Mouse (Mus musculus): Measurements from ENCODE around the gene Tmem205. TPM values are rescaled to one million over a fixed set of nuclear protein-coding genes. Genes with fewer than 3 reads are reported as not detected.

Gene Tmem205
- polyA plus RNA-seq, 1 experiment from 2014 or later: 36.9 TPM

GRCm38 (mm10) chr9:21958372-21958771 lies 31.0 kb upstream of the Tmem205 start:
- Histone ChIP-seq H3K4me3 (no peak overlapping the region), H3K4me1 (peaks cover 43% of the 10 kb centered on the region), H3K27me3 (peaks cover 46% of the 10 kb centered on the region), H3K36me3 (no peaks in the 10 kb centered on the region), H3K4me2 (replicated peaks) (no peak overlapping the region), H3K9me3 (no peaks in the 10 kb centered on the region), H3K9ac (replicated peaks) (no peak overlapping the region), H3K27ac (replicated peaks) (no peak overlapping the region)
- no peak for ATAC-seq (ENCODE audit: low FRiP score, low read depth)
- WGBS: 91% methylated on average over 5 of the region's 5 CpGs

- Histone ChIP-seq H3K9me3 (no peaks in the 10 kb centered on the region), H3K36me3 (no peaks in the 10 kb centered on the region), H3K27me3 (peaks cover 19% of the 10 kb centered on the region), H3K4me1 (peaks cover 24% of the 10 kb centered on the region), H3K4me2 (replicated peaks) (peak within 1 kb of the TSS; percentile 65), H3K9ac (replicated peaks) (peak within 1 kb of the TSS; percentile 81), H3K4me3 (peak within 1 kb of the TSS; percentile 74), H3K27ac (replicated peaks) (peak within 1 kb of the TSS; percentile 93)
- WGBS: under 1% methylated on average over 50 of the region's 54 CpGs
- peak; percentile 99 for ATAC-seq (ENCODE audit: low FRiP score, low read depth)
Observed at GRCm38 (mm10) chr9:21955570-21956281, 28.4 kb upstream of the Tmem205 start, which contains the start of gene Swsap1. Gene Swsap1, plus strand, starts transcription at chr9:21955755.

- 2% methylated on average over 18 of the region's 18 CpGs for WGBS
- H3K4me1 ChIP-seq: peaks cover 21% of the 10 kb centered on the region
- peak overlapping the region; percentile 65 for H3K4me2 ChIP-seq (replicated peaks)
- no peaks in the 10 kb centered on the region for H3K9me3 ChIP-seq
- H3K27me3 ChIP-seq: peaks cover 14% of the 10 kb centered on the region
- ATAC-seq (ENCODE audit: low FRiP score, low read depth): peak; percentile 42
- H3K27ac ChIP-seq (replicated peaks): peak overlapping the region; percentile 76
- H3K9ac ChIP-seq (replicated peaks): peak overlapping the region; percentile 25; the same call in 1 of the 2 replicates
- H3K4me3 ChIP-seq: peak overlapping the region; percentile 74
- H3K36me3 ChIP-seq: no peaks in the 10 kb centered on the region
Observed at GRCm38 (mm10) chr9:21955225-21955569, 27.8 kb upstream of the Tmem205 start.

- H3K36me3 ChIP-seq: no peaks in the 10 kb centered on the region
- WGBS: 78% methylated on average over 3 of the region's 3 CpGs
- no peak overlapping the region for H3K4me3 ChIP-seq
- H3K9ac ChIP-seq (replicated peaks): no peak overlapping the region
- no peak overlapping the region for H3K27ac ChIP-seq (replicated peaks)
- H3K4me2 ChIP-seq (replicated peaks): peak overlapping the region; percentile 65
- ATAC-seq (ENCODE audit: low FRiP score, low read depth): no peak
- H3K9me3 ChIP-seq: no peaks in the 10 kb centered on the region
- peaks cover 21% of the 10 kb centered on the region for H3K4me1 ChIP-seq
- H3K27me3 ChIP-seq: peaks cover 11% of the 10 kb centered on the region
Observed at GRCm38 (mm10) chr9:21954635-21955034, 27.3 kb upstream of the Tmem205 start.

- no peaks in the 10 kb centered on the region for H3K9me3 ChIP-seq
- H3K4me1 ChIP-seq: peaks cover 21% of the 10 kb centered on the region
- peak overlapping the region; percentile 27; the same call in 1 of the 2 replicates for H3K27ac ChIP-seq (replicated peaks)
- 0 out of 2 replicates have a peak overlapping the region, but pooled peaks have one; percentile 6 for H3K4me2 ChIP-seq (replicated peaks)
- no peak overlapping the region for H3K4me3 ChIP-seq
- 2% methylated on average over 3 of the region's 3 CpGs for WGBS
- no peak for ATAC-seq (ENCODE audit: low FRiP score, low read depth)
- H3K27me3 ChIP-seq: peaks cover 13% of the 10 kb centered on the region
- 0 out of 2 replicates have a peak overlapping the region, but pooled peaks have one; percentile 1 for H3K9ac ChIP-seq (replicated peaks)
- no peaks in the 10 kb centered on the region for H3K36me3 ChIP-seq
Observed at GRCm38 (mm10) chr9:21953600-21953999, 26.2 kb upstream of the Tmem205 start.

GRCm38 (mm10) chr9:21951977-21952376 lies 24.6 kb upstream of the Tmem205 start:
- no peak for ATAC-seq (ENCODE audit: low FRiP score, low read depth)
- 74% methylated on average over 3 of the region's 3 CpGs for WGBS

GRCm38 (mm10) chr9:21950322-21950721 lies 23.0 kb upstream of the Tmem205 start:
- Histone ChIP-seq H3K4me1 (peaks cover 23% of the 10 kb centered on the region), H3K4me2 (replicated peaks) (no peak overlapping the region), H3K27me3 (peaks cover 28% of the 10 kb centered on the region), H3K9me3 (no peaks in the 10 kb centered on the region), H3K9ac (replicated peaks) (no peak overlapping the region), H3K27ac (replicated peaks) (no peak overlapping the region), H3K36me3 (0 out of 2 replicates have a peak, but pooled peaks cover 3% of the 10 kb centered on the region), H3K4me3 (no peak overlapping the region)
- no peak for ATAC-seq (ENCODE audit: low FRiP score, low read depth)
- WGBS: 20% methylated on average over 11 of the region's 11 CpGs

More at GRCm38 (mm10) chr9:21951977-21952376, 24.6 kb upstream of the Tmem205 start:
- no peak overlapping the region for H3K9ac ChIP-seq (replicated peaks)
- H3K4me3 ChIP-seq: no peak overlapping the region
- no peak overlapping the region for H3K27ac ChIP-seq (replicated peaks)
- H3K36me3 ChIP-seq: no peaks in the 10 kb centered on the region
- H3K27me3 ChIP-seq: peaks cover 28% of the 10 kb centered on the region
- H3K9me3 ChIP-seq: no peaks in the 10 kb centered on the region
- peaks cover 29% of the 10 kb centered on the region for H3K4me1 ChIP-seq
- H3K4me2 ChIP-seq (replicated peaks): no peak overlapping the region

- no peak for ATAC-seq (ENCODE audit: low FRiP score, low read depth)
- H3K9me3 ChIP-seq: no peaks in the 10 kb centered on the region
- 72% methylated on average over 6 of the region's 6 CpGs for WGBS
- H3K4me1 ChIP-seq: peaks cover 16% of the 10 kb centered on the region
- H3K36me3 ChIP-seq: 0 out of 2 replicates have a peak, but pooled peaks cover 3% of the 10 kb centered on the region
- no peak overlapping the region for H3K4me3 ChIP-seq
- H3K27ac ChIP-seq (replicated peaks): no peak overlapping the region
- H3K4me2 ChIP-seq (replicated peaks): no peak overlapping the region
- no peak overlapping the region for H3K9ac ChIP-seq (replicated peaks)
- H3K27me3 ChIP-seq: peaks cover 36% of the 10 kb centered on the region
Observed at GRCm38 (mm10) chr9:21948790-21949189, 21.4 kb upstream of the Tmem205 start.

GRCm38 (mm10) chr9:21948146-21948545 lies 20.8 kb upstream of the Tmem205 start:
- Histone ChIP-seq H3K9me3 (no peaks in the 10 kb centered on the region), H3K4me3 (no peak overlapping the region), H3K27me3 (peaks cover 40% of the 10 kb centered on the region), H3K4me2 (replicated peaks) (no peak overlapping the region), H3K27ac (replicated peaks) (no peak overlapping the region), H3K36me3 (0 out of 2 replicates have a peak, but pooled peaks cover 3% of the 10 kb centered on the region), H3K4me1 (peaks cover 10% of the 10 kb centered on the region), H3K9ac (replicated peaks) (no peak overlapping the region)
- 54% methylated on average over 8 of the region's 8 CpGs for WGBS
- ATAC-seq (ENCODE audit: low FRiP score, low read depth): no peak

GRCm38 (mm10) chr9:21947540-21948130 lies 20.3 kb upstream of the Tmem205 start:
- peaks cover 8% of the 10 kb centered on the region; the same call in 1 of the 2 replicates for H3K4me1 ChIP-seq
- H3K4me2 ChIP-seq (replicated peaks): peak overlapping the region; percentile 26
- H3K27ac ChIP-seq (replicated peaks): no peak overlapping the region
- H3K27me3 ChIP-seq: peaks cover 40% of the 10 kb centered on the region
- 6% methylated on average over 24 of the region's 28 CpGs for WGBS
- H3K4me3 ChIP-seq: no peak overlapping the region
- H3K9me3 ChIP-seq: no peaks in the 10 kb centered on the region
- 0 out of 2 replicates have a peak, but pooled peaks cover 3% of the 10 kb centered on the region for H3K36me3 ChIP-seq
- no peak overlapping the region; the same call in 1 of the 2 replicates for H3K9ac ChIP-seq (replicated peaks)
- no peak for ATAC-seq (ENCODE audit: low FRiP score, low read depth)

GRCm38 (mm10) chr9:21944267-21944666 lies 16.9 kb upstream of the Tmem205 start:
- no peak overlapping the region for H3K27ac ChIP-seq (replicated peaks)
- 23% methylated on average over 23 of the region's 23 CpGs for WGBS
- H3K9ac ChIP-seq (replicated peaks): no peak overlapping the region
- ATAC-seq (ENCODE audit: low FRiP score, low read depth): no peak
- H3K9me3 ChIP-seq: no peaks in the 10 kb centered on the region
- H3K27me3 ChIP-seq: peaks cover 34% of the 10 kb centered on the region
- no peak overlapping the region for H3K4me2 ChIP-seq (replicated peaks)
- H3K4me3 ChIP-seq: no peak overlapping the region
- peaks cover 16% of the 10 kb centered on the region; the same call in 1 of the 2 replicates for H3K36me3 ChIP-seq
- peaks cover 8% of the 10 kb centered on the region; the same call in 1 of the 2 replicates for H3K4me1 ChIP-seq

GRCm38 (mm10) chr9:21943638-21944037 lies 16.3 kb upstream of the Tmem205 start:
- H3K27ac ChIP-seq (replicated peaks): no peak overlapping the region
- no peak overlapping the region for H3K9ac ChIP-seq (replicated peaks)
- H3K27me3 ChIP-seq: peaks cover 27% of the 10 kb centered on the region
- H3K4me3 ChIP-seq: no peak overlapping the region
- WGBS: 56% methylated on average over 12 of the region's 12 CpGs
- H3K36me3 ChIP-seq: peaks cover 21% of the 10 kb centered on the region; the same call in 1 of the 2 replicates
- H3K4me2 ChIP-seq (replicated peaks): no peak overlapping the region
- no peaks in the 10 kb centered on the region for H3K9me3 ChIP-seq
- peaks cover 13% of the 10 kb centered on the region for H3K4me1 ChIP-seq
- no peak for ATAC-seq (ENCODE audit: low FRiP score, low read depth)

All from midbrain, embryonic 12.5 days (tissue).